Mouse (Mus musculus) left cerebral cortex, postnatal 25 days (tissue): Measurements from ENCODE around the gene Vmn1r222. TPM values are rescaled to one million over a fixed set of nuclear protein-coding genes. Genes with fewer than 3 reads are reported as not detected.
"Not testable (repeated sequence)": the region's sequence is repeated elsewhere in the genome, so short reads cannot be mapped to it uniquely, and the experiment has no call there.

Source experiments
- DNase-seq, 2 experiments: peaks; one replicate each; pipeline ENCODE4 v3.0.0; 2022; ENCODE audit warnings: low spot score in 2 of 2, mixed read lengths in 1 of 2
- intact Hi-C: fragments of 180-260 bp; cut with DNase I; formaldehyde crosslinking; loops from one replicate; pipeline ENCODE4 v1.15.1; 2025
- total RNA-seq, 2 experiments: library from RNA; stranded (reverse); gene quantifications; 2 replicates each; pipeline ENCODE4 v1.2.3; 2021

The Vmn1r222 gene
- total RNA-seq = not detected

- DNase-seq, intact Hi-C loops: not testable (repeated sequence)
Observed at GRCm38 (mm10) chr13:23235847-23236246, at the start of gene Vmn1r222. Gene Vmn1r222 (minus strand): TSS chr13:23235947.

GRCm38 (mm10) chr13:23285191-23285920 lies 49.6 kb upstream of the Vmn1r222 start:
- peak; percentile 63 to 72 for DNase-seq
- intact Hi-C loops = loop anchor here (2.0 kb wide), 1 partner anchor 13 kb away; no protein-coding TSS in a partner anchor

GRCm38 (mm10) chr13:23279992-23280391 lies 44.2 kb upstream of the Vmn1r222 start:
- no peak for DNase-seq
- intact Hi-C loops = no loop called here

GRCm38 (mm10) chr13:23279576-23279975 lies 43.8 kb upstream of the Vmn1r222 start:
- intact Hi-C loops = no loop called here
- no peak for DNase-seq

- peak; percentile 82 to 85 for DNase-seq
- intact Hi-C loops = loop anchor here (5.0 kb wide), 1 partner anchor 1218 kb away; no protein-coding TSS in a partner anchor
Observed at GRCm38 (mm10) chr13:23270321-23271101, 34.8 kb upstream of the Vmn1r222 start.

GRCm38 (mm10) chr13:23269681-23270080 lies 33.9 kb upstream of the Vmn1r222 start:
- peak; percentile 15 to 24 for DNase-seq
- intact Hi-C loops = loop anchor here (5.0 kb wide), 2 partner anchors 522 to 1217 kb away; no protein-coding TSS in a partner anchor

GRCm38 (mm10) chr13:23269127-23269526 lies 33.4 kb upstream of the Vmn1r222 start:
- intact Hi-C loops = loop anchor here (5.0 kb wide), 1 partner anchor 522 kb away; no protein-coding TSS in a partner anchor
- DNase-seq = peak; percentile 24 to 65

- intact Hi-C loops = loop anchor here (5.0 kb wide), 1 partner anchor 521 kb away; no protein-coding TSS in a partner anchor
- DNase-seq = not testable (repeated sequence)
Observed at GRCm38 (mm10) chr13:23268606-23269005, 32.9 kb upstream of the Vmn1r222 start.

GRCm38 (mm10) chr13:23258546-23259048 lies 22.9 kb upstream of the Vmn1r222 start:
- peak in 1 of 2 experiments; percentile 57 for DNase-seq
- intact Hi-C loops = no loop called here

GRCm38 (mm10) chr13:23246834-23247233 lies 11.1 kb upstream of the Vmn1r222 start, which contains the start of gene Vmn1r223:
Gene Vmn1r223 (plus strand): TSS chr13:23247134.
- DNase-seq, intact Hi-C loops: not testable (repeated sequence)

GRCm38 (mm10) chr13:23213827-23214226 lies 21.9 kb downstream of the Vmn1r222 start, which contains the start of gene Vmn1r221:
Gene Vmn1r221 (plus strand): TSS chr13:23214127.
- intact Hi-C loops = loop anchor here (10.0 kb wide), 1 partner anchor 1109 kb away; the partner anchor contains the start of gene Vmn1r189
- not testable (repeated sequence) for DNase-seq

GRCm38 (mm10) chr13:23203885-23204284 lies 31.9 kb downstream of the Vmn1r222 start:
- intact Hi-C loops, DNase-seq: not testable (repeated sequence)

- no peak for DNase-seq
- intact Hi-C loops = no loop called here
Observed at GRCm38 (mm10) chr13:23187875-23188274, 47.9 kb downstream of the Vmn1r222 start, which contains the start of gene Vmn1r220. Gene Vmn1r220 (minus strand): TSS chr13:23187975.

Other genes starting within 250 kb of the Vmn1r222 start
- not detected for gene Vmn1r213, start 228.3 kb downstream of the Vmn1r222 start, total RNA-seq
- gene Vmn1r214, start 205.5 kb downstream of the Vmn1r222 start, total RNA-seq = not detected
- gene Vmn1r215, start 167.9 kb downstream of the Vmn1r222 start, total RNA-seq = not detected
- not detected for gene Vmn1r217, start 117.7 kb downstream of the Vmn1r222 start, total RNA-seq
- not detected for gene Vmn1r218, start 102.8 kb downstream of the Vmn1r222 start, total RNA-seq
- not detected for gene Vmn1r219, start 76.6 kb downstream of the Vmn1r222 start, total RNA-seq
- gene Vmn1r220, start 48.0 kb downstream of the Vmn1r222 start, total RNA-seq = not detected
- not detected for gene Vmn1r221, start 21.8 kb downstream of the Vmn1r222 start, total RNA-seq
- gene Vmn1r223, start 11.2 kb upstream of the Vmn1r222 start, total RNA-seq = not detected
- 10 to 100 TPM; 35.1 to 36.5 TPM for gene Zfp322a, start 133.3 kb upstream of the Vmn1r222 start, total RNA-seq
- gene Abt1, start 187.9 kb upstream of the Vmn1r222 start, total RNA-seq = 1 to 10 TPM; 8.3 to 8.9 TPM
- not detected for gene Btn1a1, start 230.0 kb upstream of the Vmn1r222 start, total RNA-seq